Mouse (Mus musculus) megakaryocyte-erythroid progenitor cell, adult 5-6 weeks (primary cell): Measurements from ENCODE around the gene Stx6. TPM values are rescaled to one million over a fixed set of nuclear protein-coding genes. Genes with fewer than 3 reads are reported as not detected.
"Not testable (repeated sequence)": the region's sequence is repeated elsewhere in the genome, so short reads cannot be mapped to it uniquely, and the experiment has no call there.

Experiments
- ATAC-seq: replicated peaks from 2 replicates; pipeline ENCODE4 v1.8.0; 2016; ENCODE audit warnings: mild to moderate bottlenecking, inconsistent platforms; ENCODE audit not compliant: severe bottlenecking, poor library complexity, low FRiP score, low TSS enrichment
- total RNA-seq, 2 experiments: library from RNA; stranded (forward) in 1 of 2; stranded (reverse) in 1 of 2; fragments of 200-1000, 215-1000 nt in 1 of 2; fragments of >200 nt in 1 of 2; fragmentation: Nextera tagmentation in 1 of 2; gene quantifications; 2 replicates each; pipeline ENCODE4 v1.2.3; 2014 to 2017

The Stx6 gene
- total RNA-seq, 2 experiments from 2014 or later = 19.6 to 24.8 TPM

DNA sequence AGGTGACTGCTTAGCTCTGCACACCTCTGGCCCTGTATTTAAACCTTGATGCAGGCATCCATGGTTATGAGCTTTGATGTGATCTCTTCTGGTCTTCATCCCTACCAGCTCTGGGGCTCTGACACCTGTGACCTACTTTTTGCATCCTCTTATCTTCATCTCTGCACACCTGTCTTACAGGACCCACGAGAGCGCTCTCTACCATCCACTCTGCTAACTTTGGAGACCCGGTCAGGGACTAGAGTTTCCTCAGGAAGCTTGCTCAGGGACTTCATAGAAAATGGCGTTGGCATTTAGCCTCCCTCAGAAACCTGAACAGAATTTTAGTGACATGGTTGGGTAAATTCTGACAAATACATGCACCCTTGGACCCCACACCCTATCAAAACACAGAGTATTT is 4.6 kb upstream of the Stx6 start:
- ATAC-seq = no peak

DNA sequence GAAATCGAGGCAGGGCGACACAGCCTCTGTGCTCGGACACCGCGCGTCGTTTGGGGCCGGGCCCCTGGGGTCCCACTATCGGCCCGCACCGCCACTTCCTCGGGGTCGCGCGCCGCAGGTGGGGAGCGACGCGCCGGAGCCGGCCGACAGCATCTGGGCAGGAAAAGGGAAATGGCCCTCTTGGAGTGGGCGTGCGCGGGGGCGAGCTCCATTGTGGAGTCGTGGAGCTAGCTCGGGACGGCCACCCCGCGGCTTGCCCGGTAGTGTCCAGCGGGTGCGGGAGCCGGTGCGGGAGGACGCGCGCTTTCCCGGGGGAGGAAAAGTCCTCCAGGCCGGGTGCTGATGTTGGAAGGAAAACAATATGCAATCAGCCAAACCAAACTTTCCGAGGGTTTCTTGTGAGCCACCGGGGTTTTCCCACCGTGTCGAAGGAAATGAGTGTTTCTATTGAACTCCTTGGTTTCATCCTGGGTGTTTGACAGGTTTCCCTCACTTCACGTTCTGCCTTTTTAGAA is 512 bp downstream of the Stx6 start:
- ATAC-seq = 0 out of 2 replicates have a peak, but pooled peaks have one; percentile 13

DNA sequence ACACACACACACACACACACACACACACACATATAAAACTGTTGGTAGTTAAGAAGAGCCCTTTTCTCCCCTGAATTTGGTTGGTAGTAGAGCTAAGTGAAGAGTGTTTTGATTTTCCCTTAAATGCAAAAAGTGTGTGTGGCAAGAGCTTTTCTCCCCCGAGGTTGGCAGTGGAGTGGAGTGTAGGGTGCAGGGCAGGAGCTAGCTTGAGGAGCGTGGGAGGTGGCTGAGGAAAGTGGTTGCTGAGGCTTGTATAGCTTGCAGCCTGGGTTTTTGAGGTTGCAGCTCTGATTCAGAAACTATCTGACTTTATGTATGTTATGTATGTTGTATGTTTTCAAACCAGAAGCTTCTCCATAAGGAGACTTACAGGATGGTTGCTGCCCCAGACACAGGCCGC is 8.9 kb downstream of the Stx6 start:
- ATAC-seq = no peak

DNA sequence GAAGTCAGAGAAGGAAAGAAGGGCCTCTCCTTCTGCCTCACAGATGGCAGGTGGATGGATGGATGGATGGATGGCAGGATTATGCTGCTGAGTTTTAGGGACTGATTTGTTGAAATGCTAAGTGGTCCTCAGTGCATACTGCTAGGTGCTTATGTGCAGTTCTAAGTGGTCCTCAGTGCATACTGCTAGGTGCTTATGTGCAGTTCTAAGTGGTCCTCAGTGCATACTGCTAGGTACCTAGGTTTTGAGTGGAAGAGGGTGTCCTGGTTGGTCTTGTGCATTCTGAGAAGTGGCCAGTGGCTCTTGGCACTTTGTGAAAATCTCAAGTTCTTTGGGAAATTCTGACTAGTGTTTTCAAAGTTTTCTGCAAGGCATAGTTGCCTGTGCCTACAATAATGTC is 11.4 kb downstream of the Stx6 start:
- no peak for ATAC-seq

DNA sequence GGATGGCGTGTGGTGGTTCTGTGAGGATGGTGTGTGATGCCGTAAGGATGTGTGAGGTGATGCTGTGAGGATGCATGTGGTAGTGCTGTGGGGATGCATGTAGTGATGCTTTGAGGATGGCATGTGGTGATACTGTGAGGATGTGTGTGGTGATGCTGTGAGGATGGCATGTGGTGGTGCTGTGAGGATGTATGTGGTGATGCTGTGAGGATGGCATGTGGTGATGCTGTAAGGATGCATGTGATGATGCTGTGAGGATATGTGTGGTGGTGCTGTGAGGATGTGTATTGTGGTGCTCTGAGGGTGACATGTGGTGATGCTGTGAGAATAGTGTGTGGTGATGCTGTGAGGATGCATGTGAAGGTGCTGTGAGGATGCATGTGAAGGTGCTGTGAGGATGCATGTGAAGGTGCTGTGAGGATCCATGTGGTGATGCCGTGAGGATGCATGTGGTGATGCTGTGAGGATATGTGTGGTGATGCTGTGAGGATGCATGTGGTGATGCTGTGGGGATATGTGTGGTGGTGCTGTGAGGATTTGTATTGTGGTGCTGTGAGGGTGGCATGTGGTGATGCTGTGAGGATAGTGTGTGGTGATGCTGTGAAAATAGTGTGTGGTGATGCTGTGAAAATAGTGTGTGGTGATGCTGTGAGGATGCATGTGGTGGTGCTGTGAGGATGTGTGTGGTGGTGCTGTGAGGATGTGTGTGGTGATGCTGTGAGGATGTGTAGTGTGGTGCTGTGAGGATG is 14.6 kb downstream of the Stx6 start:
- no peak for ATAC-seq

DNA sequence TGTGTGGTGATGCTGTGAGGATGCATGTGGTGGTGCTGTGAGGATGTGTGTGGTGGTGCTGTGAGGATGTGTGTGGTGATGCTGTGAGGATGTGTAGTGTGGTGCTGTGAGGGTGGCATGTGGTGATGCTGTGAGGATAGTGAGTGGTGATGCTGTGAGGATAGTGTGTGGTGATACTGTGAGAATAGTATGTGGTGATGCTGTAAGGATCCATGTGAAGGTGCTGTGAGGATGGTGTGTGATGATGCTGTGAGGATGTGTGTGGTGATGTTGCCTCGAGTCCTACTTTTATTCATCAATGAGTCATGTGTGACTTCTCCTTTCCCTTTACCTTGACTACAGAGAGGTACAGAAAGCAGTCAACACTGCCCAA is 15.1 kb downstream of the Stx6 start:
- not testable (repeated sequence) for ATAC-seq

DNA sequence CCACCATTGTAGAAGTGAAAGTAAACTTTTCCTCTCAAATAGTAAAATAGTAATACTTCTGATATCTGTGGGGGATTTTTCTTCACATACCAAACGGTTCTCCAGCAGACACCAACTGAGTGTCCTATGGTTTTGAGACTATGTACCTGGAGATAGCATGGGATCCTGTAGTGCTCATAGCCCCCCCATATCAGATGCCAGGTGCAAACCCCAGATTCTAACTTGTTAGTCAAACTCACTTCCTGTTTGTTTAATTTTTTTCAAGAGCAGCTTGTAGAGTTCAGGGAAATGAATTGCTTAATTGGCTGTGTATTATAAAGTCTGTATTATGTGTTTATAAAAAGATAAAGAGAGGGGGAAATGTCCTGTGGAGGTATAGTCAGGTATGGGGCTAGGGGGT is 15.9 kb downstream of the Stx6 start:
- no peak for ATAC-seq

DNA sequence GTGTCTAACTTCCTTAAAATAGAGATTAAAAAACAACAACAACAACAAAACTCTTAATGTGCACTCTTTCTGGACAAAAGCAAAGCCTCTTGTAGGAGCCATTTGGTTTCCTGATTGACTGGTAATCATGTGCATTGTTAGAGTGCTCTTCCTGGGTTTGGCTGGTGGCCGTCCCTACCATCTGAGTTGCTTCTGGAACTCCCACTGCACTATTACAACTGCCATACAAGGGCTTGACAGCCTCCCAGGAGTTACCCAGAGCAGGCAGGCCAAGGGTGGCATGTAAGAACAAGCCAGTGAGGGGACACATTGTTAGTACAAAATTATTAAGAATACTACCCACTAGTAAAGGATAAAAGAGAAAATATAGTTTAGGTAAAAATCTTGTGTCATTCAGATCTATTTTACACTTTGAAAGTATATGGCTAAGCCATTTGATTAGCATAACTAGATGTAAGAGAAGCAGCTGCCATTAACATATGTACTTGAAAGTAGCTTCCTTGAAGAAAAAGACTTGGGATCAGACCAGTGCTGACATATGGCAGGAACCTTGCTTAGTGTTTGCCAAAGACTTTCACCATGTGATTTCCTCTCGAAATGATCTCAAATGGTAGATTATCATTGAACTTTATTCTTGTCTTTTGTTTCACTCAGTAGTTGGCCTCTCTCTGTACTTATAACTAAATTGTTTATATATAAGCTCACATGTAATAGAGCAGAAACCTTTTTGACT is 19.8 kb downstream of the Stx6 start:
- no peak for ATAC-seq

DNA sequence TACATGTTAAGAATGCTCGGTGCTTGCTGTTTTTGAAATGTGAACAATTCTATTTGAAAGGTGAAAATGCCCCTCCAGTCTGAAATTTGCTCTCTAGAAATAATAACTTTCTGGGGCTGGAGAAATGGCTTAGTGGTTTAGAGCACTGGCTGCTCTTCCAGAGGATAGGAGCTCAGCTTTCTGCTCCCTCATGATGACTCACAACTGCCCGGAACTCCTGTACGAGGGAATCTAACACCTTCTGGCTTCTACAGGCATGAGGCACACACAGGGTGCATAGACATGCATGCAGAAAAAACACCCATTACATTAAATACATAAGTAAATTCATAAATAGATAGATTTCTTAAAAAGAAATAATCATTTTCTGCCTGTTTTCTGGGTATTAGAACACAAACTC is 25.7 kb downstream of the Stx6 start:
- no peak for ATAC-seq

DNA sequence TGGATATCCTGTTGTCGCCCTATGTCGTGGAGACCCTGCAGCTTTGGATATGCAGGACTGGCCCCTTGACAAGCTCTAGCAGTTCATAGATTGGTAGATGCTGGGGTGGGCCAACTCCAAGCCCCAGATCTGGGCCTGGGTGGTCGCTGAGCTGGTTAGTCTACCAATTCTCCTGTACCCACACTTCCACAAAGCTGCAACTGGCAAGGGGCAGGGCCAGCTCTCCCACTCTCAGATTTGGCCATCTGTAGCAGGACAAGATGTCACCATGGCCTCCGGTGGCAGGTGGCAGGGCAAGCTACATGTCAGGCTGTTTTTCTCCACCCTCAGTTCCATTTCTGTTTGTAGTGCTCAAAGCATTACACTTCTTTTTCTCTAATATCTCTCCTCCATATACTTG is 30.1 kb downstream of the Stx6 start:
- ATAC-seq = no peak

DNA sequence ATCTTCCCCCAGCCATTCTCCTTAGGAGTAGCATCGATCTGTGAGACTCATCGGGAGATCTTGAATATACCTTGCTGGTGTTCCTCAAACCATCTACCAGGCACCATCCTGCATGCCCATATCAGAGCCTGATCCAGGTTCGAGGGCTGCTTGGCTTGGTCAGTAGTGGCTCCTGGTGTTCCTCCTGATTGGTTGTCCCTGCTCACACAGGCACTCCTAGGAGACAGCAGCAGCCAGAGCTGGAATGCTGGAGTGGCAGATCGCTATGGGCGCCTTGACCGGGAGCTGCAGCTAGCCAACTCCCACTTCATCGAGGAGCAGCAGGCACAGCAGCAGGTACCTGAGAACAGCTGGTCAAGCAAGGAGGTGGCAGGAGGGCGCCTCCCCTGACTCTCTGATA is 32.7 kb downstream of the Stx6 start:
- no peak for ATAC-seq

DNA sequence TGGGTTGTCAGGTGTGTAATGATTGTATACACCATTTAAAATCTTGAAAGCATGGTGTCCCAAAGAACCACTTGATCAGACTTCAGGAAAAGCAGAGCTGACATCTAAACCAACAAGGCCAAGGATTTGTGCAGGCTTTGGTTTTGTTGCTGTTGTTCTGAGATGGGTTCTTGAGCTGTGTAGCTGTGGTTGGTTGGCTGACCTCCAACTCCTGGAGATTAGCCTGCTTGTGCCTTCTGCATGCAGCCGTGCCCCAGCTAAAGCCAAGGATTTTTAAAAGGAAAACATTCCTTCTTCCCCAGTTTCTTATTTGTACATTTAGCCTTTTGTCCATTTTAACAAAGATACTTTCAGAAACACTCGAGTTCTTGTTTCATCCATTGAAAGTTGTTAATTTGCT is 33.2 kb downstream of the Stx6 start:
- no peak for ATAC-seq

DNA sequence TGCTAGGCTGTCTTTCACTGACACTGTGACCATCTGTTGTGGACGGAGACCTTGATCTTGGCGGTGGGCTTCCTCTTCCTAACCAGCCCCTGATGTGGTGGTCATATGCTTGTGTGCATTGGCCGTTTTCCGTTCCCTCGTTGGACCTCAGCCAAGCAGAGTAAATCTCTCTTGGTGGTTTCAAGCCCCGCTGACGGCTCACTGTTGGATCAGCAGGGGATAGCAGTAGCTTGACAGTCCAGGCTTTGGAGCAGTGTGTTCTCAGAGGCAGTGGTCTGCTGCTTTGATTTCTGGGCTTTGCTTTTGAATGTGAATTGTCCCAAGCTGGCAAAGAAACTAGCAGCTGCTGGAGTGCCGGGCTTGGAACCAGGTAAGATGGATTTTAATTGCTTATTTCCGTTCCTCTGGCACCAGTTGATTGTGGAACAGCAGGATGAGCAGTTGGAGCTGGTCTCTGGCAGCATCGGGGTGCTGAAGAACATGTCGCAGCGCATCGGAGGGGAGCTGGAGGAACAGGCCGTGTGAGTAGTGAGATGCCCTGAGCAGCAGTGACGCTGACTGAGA is 34.4 kb downstream of the Stx6 start:
- no peak for ATAC-seq

DNA sequence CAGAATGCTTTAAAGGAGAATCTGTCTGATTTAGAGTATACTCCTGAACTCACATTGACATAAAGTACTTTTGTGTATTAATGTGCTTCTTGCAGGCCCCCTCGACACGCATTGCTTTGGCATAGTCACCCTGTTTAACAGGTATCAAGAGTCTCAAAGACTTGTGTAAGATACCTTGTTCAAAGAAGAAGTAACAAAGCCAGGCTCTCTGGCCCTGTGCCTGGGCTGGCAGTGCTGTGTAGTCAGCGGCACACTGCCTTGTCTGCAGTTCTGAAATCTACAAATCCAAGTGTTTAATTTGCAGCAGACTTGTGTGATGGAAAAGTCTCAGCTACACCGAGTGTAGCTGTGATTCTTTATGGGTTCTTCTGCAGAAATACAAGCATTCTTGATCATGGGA is 38.2 kb downstream of the Stx6 start:
- ATAC-seq = no peak

DNA sequence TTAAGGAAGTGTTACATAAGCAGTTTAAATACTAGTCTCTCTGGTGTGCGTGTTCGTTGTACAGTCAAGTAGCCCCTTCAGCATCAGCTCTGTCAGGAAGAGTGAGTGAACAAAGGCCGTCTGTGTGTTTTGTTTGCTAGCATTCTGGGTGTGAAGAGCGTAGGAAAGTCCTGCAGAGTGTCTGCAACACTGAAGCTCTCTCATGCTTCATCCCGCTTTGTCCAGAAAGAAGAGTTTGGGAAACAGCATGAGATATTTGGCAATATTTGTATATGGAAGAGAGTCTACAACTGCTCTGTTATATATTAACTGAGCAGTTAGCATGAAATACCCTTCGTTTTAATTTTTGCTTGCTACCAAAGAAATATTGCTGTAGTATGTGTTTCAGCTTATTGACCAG is 41.0 kb downstream of the Stx6 start:
- no peak for ATAC-seq

DNA sequence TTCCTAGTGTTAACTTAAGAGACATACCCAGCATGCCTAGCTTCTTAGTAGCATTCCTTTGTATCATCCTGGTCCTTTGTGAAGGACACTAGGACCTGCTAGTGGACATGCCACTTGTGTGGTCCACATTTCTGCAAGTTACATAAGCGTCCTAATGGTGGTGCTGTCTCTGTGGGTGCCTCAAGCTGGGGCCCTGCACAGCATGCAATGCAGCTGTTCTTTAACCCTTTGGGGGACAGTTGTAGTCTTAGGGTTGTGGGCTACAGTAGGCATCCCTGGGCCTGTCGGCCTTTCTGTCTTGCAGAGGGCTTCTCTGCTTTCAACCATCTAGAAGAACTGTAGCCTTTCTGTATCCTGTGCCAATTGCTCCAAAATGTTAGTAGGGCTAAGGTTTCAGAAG is 42.5 kb downstream of the Stx6 start:
- ATAC-seq = peak; percentile 19; the same call in 1 of the 2 replicates

DNA sequence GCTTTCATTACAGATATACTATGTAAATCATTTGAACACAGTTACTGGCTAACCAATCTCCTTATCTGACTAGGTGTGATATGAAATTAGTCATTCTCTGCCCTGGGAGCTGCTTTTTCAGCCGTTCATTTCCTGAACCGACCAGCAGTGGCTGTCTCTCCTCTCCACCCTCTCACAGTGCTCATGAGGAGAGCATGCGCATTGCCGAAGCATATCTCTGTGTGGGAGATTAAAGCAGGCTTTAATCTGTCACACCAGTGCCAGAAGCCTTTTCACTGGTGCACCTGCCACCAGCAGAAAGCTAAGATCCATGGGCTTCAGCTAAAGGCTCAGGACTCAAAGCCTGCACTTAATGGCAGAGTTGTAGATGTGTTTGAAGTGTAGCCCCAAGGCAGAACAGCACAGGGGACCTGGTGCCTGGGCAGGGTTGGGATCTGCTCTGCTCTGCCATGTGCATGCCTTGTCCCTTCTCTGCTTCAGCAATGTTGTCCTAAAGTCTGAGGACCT is 42.9 kb downstream of the Stx6 start:
- ATAC-seq = peak; percentile 93

DNA sequence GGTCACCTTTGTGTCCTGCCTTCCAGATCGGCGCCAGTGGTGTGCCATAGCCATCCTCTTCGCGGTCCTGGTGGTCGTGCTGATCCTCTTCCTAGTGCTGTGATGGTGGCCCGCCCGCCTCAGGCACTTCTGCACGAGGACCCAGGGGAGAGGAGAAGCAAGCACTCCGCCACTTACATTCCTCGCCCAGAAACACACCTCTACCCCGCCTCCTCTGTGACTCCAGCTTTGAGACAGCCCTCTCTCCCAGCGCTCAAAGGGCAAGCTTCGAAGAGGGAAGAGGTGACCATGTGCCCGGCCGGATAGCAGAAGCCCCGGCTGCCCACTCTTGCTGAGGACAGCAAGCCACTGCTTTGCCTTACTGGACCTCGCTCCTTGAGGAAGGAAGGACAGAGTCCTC is 43.4 kb downstream of the Stx6 start:
- ATAC-seq = no peak

DNA sequence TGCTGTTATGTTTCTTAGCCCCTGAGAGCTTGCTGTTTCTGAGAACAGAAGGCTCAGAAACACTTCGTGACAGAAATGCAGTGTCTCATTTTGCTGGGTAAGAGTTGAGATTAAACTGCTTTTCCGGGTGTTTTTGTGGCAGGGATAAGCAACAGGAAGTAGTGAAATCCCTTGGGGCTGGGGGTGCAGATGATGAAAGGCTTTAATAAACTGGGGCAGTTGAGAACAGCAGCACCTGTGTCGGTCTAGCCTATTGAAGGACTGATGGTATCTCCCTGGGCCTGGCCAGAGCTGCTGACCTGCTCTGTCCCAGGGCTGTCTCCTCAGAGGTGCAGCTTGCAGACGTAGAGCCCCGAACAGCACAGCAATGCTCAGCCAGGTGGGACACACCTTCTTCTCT is 44.0 kb downstream of the Stx6 start:
- no peak for ATAC-seq

DNA sequence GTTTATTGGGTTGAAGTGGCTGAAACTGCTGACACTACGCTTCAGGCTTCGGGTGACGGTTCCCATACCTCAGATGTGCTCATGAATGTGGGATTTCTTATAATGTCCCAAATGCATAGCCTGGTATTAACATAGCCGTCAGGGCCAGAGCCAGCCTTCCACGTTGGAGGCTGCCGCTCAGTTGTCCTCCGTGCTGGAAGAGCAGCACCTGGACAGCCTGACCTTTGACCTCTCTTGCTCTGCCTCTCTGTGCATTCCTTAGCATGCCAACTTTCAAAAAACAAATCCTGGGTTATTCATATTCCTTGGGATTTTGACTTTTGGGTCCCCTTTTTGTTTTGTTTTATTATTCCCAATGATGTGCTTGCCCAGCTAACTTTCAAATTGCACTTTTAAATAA is 44.6 kb downstream of the Stx6 start:
- ATAC-seq = no peak

DNA sequence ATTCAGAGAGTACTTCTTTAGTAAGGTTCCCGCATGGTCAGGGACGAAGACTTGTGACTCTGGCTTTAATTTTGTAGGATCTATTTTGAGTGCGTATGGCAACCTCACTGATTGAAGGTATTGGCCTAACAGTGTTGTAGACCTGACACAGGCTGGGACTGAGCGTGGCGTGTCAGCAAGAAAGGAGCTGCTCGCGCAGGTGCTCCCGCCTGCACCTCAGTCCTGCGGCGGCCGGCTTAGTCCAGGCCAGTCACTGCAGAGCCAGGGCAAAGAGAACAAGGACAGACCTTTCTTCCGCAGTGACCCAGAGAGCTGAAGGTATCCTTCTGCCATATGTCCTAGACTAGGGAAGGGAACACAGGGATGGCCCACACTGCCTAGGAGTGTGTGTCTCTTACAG is 45.4 kb downstream of the Stx6 start:
- no peak for ATAC-seq
